Mouse (Mus musculus): ENCODE measurements around the gene Hsh2d.

DNA sequence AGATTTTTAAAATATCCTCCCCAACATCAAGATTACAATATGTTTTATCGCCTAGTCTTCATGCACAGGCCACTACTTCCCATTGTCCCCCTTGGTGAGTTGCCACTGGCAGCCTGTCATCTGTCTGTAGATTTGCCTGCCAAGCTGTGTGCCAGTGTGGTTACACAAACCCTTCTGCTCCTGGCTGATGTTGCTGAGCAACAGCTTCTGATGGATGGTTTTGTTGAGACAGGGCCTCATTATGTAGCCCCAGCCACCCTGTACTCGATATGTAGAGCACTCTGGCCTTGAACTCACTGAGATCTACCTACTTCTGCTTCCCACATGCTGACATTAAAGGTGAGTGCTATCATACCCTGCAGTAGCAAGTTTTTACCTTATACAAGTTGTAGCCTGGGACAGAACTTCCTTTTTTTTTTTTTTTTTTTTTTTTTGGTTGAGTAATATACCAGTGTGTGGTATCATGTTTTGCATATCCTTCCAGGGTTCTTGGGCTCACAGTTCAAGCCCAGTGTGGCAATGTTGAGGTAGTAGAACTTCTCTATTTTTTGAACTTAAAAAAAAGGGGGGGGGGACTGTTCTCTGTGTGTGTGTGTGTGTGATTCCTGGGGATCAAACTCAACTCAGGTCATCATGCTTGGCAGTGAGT, 5.8 kb upstream of the Hsh2d start:
- no peak for TF ChIP-seq POLR2A (IDR thresholded peaks at IDR 0.05; ENCODE audit: borderline replicate concordance, low read depth, low read length)
- TF ChIP-seq CTCF (IDR thresholded peaks at IDR 0.05; ENCODE audit: low read depth, low read length), result no peak
